Mouse (Mus musculus) thymus, adult 2 months (tissue): ENCODE measurements at regions not wholly inside any gene's neighbourhood (a gene's known extent, or its start where the extent isn't known, plus 50 kb on each side); places are given as distances from the start of the nearest gene placed in this dataset.

Source experiments
- DNase-seq: peaks from one replicate; pipeline ENCODE4 v3.0.0; 2021
- H3K27ac ChIP-seq: fragments of 200-500 bp; 2 replicates; pipeline ENCODE4 v1.5.1; 2012; ENCODE audit warnings: low read length, control low read depth; ENCODE audit not compliant: control insufficient read depth, insufficient read depth
- H3K27me3 ChIP-seq: fragments of 200-500 bp; 2 replicates; pipeline ENCODE4 v1.6.1; 2012; ENCODE audit warnings: mild to moderate bottlenecking, low read length, moderate library complexity, mixed read lengths; ENCODE audit not compliant: control insufficient read depth, insufficient read depth
- H3K36me3 ChIP-seq: fragments of 200-500 bp; 2 replicates; pipeline ENCODE4 v1.6.1; 2012; ENCODE audit warnings: mild to moderate bottlenecking, low read length, moderate library complexity; ENCODE audit not compliant: control insufficient read depth, insufficient read depth
- H3K4me1 ChIP-seq: fragments of 200-500 bp; replicated peaks from 2 replicates; pipeline ENCODE4 v1.6.1; 2012; ENCODE audit warnings: low read length; ENCODE audit not compliant: control insufficient read depth, insufficient read depth
- H3K4me3 ChIP-seq: fragments of 200-500 bp; 2 replicates; pipeline ENCODE4 v1.5.1; 2012; ENCODE audit warnings: mild to moderate bottlenecking, low read length, control low read depth, moderate library complexity; ENCODE audit not compliant: control insufficient read depth, insufficient read depth
- CTCF ChIP-seq: fragments of 200-500 bp; IDR thresholded peaks from 2 replicates; pipeline ENCODE4 v1.5.1; 2012; ENCODE audit warnings: mild to moderate bottlenecking, control low read depth, low read length, moderate library complexity, borderline replicate concordance; ENCODE audit not compliant: control insufficient read depth, poor library complexity, insufficient read depth; ENCODE audit errors: extremely low read depth
- POLR2A ChIP-seq: fragments of 200-500 bp; IDR thresholded peaks from 2 replicates; pipeline ENCODE4 v1.6.1; 2012; ENCODE audit warnings: mild to moderate bottlenecking, low read length, control low read depth, moderate library complexity; ENCODE audit not compliant: control insufficient read depth, poor library complexity, insufficient read depth; ENCODE audit errors: extremely low read depth
- WGBS: fragments of 180-500 bp; shearing (Covaris S2); methylation state at CpG from one replicate; pipeline ENCODE4 v1.1.7; 2018; 5-methylcytosine and 5-hydroxymethylcytosine counted together

DNA sequence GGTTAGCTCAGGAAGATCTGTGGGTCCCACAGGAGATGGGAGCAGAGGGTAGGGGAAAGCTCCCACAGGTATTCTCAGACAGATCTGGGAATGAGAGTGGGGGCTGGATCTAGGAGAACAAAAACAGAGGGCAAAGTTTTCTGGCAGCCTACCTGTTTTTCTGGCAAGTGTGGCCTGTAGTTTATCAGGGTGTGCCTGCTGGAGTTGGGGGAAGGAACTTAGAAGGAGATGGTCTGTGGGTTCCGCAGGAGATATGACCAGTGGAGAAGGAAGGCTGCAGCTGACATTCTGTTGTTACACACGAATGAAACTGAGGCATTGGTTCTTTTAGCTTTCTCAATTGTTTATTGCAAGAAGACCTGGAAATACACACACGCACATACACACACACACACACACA, 226.2 kb downstream of the Ipo11 start:
- no peaks in the 10 kb centered on the region for H3K4me1 ChIP-seq
- WGBS, result 64% methylated on average over 3 of the region's 3 CpGs

DNA sequence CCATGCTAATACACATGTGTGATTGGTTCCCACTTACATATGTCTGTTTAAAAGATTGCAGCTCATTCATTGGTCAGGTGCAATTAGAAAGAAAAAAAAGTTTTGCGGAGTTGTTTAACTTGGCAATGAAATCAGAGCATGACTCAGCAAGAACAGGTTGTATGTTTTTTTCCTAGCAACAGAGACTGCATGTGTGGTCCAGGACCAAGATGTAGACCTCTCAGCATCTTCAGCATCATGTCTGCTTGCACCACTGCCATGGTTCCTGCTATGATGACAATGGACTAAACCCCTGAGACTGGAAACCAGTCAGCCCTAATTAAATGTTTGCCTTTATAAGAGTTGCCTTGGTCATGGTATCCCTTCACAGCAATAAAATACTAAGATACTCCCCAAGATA, 236.4 kb downstream of the Ipo11 start:
- Histone ChIP-seq H3K36me3 (no peaks in the 10 kb centered on the region), H3K27me3 (no peaks in the 10 kb centered on the region), H3K4me3 (no peak overlapping the region), H3K27ac (no peak overlapping the region), H3K4me1 (no peaks in the 10 kb centered on the region)
- 48% methylated on average over 1 of the region's 1 CpGs for WGBS
- no peak for TF ChIP-seq CTCF
- no peak for TF ChIP-seq POLR2A
- no peak for DNase-seq

More for the DNA sequence above, 226.2 kb downstream of the Ipo11 start:
- no peak for DNase-seq
- TF ChIP-seq POLR2A (no peak), CTCF (no peak)
- no peak overlapping the region for H3K4me3 ChIP-seq
- no peak overlapping the region for H3K27ac ChIP-seq
- no peaks in the 10 kb centered on the region for H3K27me3 ChIP-seq
- no peaks in the 10 kb centered on the region for H3K36me3 ChIP-seq

DNA sequence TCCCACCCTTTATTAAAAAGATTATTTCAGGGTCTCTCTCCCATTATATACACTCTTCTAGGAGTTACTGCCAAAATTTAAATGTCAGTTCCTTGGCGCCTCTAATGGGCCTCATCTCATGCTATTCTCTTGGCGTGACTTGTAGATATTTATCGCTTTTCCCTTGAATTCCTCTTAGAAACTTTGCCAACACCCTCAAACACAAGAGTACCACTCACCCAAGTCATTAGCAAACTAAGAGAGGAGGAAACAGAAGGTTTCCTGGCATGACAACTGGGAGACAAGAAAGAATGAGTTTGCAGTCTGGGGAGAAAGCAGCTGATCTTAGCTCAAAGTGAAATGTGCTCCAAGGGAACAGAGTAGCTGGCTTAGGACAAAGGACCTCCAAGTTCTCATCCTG, 236.8 kb downstream of the Ipo11 start:
- Histone ChIP-seq H3K4me1 (no peaks in the 10 kb centered on the region), H3K36me3 (no peaks in the 10 kb centered on the region), H3K4me3 (no peak overlapping the region), H3K27me3 (no peaks in the 10 kb centered on the region), H3K27ac (no peak overlapping the region)
- TF ChIP-seq POLR2A (no peak), CTCF (no peak)
- DNase-seq, result no peak
- 20% methylated on average over 3 of the region's 3 CpGs for WGBS

DNA sequence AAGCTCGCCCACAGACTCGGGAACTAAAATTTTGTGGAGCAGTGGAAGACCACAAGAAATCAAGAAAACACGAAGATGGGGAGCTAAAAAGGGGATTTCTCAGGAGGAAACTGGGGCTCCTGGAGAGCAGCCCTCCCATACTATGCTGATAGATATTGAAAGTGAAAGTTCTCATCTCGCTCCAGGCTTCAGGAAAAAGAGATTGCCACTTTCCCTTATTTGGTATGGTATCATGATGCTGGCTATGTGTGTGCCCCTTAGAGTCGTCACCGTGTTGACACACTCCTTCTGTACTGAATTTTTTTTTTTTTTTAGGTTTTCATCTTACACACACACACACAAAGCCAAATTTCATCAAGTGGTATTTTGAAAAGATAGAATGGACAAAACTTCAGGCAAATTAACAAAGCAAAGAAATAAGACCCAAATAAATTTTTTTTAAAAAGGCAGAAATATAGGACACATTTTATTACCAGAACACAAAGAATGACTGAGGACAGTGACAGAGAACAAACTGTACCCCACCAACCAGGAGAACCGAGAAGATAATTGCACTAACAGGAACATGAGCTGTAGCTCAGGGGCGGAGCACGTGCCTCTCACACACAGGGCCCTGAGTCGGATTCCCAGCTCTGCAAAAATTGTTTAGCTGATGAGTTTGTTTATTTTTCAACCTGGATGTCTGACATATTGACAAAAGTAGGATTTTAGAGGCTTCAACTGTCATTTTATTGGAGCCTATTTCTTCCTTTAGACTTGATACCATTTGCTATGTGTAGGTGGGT, 244.8 kb downstream of the Ipo11 start:
- Histone ChIP-seq H3K27me3 (no peaks in the 10 kb centered on the region), H3K27ac (no peak overlapping the region), H3K36me3 (no peaks in the 10 kb centered on the region), H3K4me3 (no peak overlapping the region), H3K4me1 (no peaks in the 10 kb centered on the region)
- 54% methylated on average over 10 of the region's 10 CpGs for WGBS
- no peak for TF ChIP-seq CTCF
- TF ChIP-seq POLR2A, result no peak
- DNase-seq, result no peak

DNA sequence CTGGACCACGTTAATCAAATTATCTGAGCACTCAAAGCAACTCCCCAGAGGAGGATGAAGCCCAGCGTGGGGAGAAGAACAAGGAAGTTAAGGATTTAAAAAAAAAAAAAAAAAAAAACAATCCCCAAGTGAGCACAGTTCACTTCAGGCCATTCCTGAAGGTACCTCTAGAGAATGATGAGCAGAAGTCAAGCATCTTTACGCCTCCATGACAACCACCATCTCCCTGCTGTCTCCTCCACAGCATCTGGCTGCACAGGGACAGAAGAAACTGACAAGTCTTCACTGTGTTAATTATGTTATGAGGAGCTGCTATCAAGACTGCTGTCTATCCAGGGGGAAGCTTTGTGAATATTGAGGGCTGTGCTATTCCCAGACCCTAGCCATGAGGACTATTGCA, 246.6 kb downstream of the Ipo11 start:
- DNase-seq, result no peak
- Histone ChIP-seq H3K27me3 (no peaks in the 10 kb centered on the region), H3K36me3 (no peaks in the 10 kb centered on the region), H3K27ac (no peak overlapping the region), H3K4me1 (no peaks in the 10 kb centered on the region), H3K4me3 (no peak overlapping the region)
- WGBS, result 87% methylated on average over 3 of the region's 3 CpGs
- TF ChIP-seq POLR2A, result no peak
- TF ChIP-seq CTCF, result no peak

DNA sequence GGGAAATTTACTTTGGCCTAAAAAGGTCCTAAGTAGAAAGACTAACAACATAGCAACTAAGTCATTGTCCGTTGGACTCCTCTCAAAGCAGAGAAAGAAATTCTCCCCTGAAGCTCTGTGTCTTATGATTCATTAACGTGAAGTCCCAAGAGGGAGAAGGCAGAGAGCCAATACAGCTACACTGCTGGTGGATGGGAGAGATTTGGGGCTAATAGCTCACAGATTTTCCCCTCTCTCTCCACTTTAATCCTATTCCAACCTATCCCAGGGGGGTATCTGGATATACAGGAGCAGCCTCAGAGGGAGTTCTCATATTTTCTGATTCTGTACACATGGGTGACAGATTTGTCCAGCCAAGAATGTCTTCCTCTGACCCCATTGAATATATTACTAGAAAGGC, 247.1 kb downstream of the Ipo11 start:
- 90% methylated on average over 2 of the region's 2 CpGs for WGBS
- H3K27me3 ChIP-seq, result no peaks in the 10 kb centered on the region
- no peak overlapping the region for H3K27ac ChIP-seq
- H3K4me1 ChIP-seq, result no peaks in the 10 kb centered on the region
- H3K36me3 ChIP-seq, result no peaks in the 10 kb centered on the region
- DNase-seq, result no peak
- H3K4me3 ChIP-seq, result no peak overlapping the region
- TF ChIP-seq POLR2A, result no peak
- TF ChIP-seq CTCF, result no peak

DNA sequence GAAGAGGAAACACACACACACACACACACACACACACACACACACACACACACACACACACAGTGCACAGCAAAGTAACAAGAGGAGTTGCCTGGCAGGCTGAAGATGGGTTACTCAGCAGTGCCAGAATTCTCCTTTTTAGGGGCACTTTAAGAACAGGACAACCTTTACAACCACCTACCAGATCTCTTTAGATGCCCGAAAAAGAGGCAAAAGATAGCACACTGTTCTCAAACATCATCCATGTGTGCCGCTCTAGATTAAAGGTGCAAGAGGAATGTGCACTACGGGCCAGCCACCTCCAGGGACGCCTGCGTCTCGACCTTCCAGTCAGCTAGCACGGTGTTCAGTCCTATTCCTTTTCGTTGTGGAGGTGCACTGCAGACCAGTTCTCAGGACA, 247.7 kb downstream of the Ipo11 start:
- H3K36me3 ChIP-seq, result no peaks in the 10 kb centered on the region
- no peaks in the 10 kb centered on the region for H3K27me3 ChIP-seq
- no peak for TF ChIP-seq POLR2A
- no peak overlapping the region for H3K4me3 ChIP-seq
- no peaks in the 10 kb centered on the region for H3K4me1 ChIP-seq
- no peak overlapping the region for H3K27ac ChIP-seq
- WGBS, result 90% methylated on average over 8 of the region's 8 CpGs
- DNase-seq, result no peak
